Mouse (Mus musculus) left cerebral cortex, postnatal 10 days (tissue): ENCODE results near the gene Wdr1. TPM values are rescaled to one million over a fixed set of nuclear protein-coding genes. Genes with fewer than 3 reads are reported as not detected.
A peak's percentile ranks its signal among the peaks of the same experiment; 100 is the strongest.
"Not testable (repeated sequence)": the region's sequence is repeated elsewhere in the genome, so short reads cannot be mapped to it uniquely, and the experiment has no call there.

Source experiments
- DNase-seq, 2 experiments: peaks; one replicate each; pipeline ENCODE4 v3.0.0; 2021 to 2022; ENCODE audit warnings: low spot score in 2 of 2, mixed read lengths in 1 of 2; ENCODE audit errors: extremely low spot score in 1 of 2
- intact Hi-C: fragments of 180-260 bp; cut with DNase I; formaldehyde crosslinking; loops from one replicate; pipeline ENCODE4 v1.15.1; 2025
- total RNA-seq, 2 experiments: library from RNA; stranded (reverse); gene quantifications; 2 replicates each; pipeline ENCODE4 v1.2.3; 2021

Wdr1 gene
- 100 to 1,000 TPM; 215 to 224 TPM for total RNA-seq

GRCm38 (mm10) chr5:38563121-38563520, at the start of gene Wdr1:
TSS of gene Wdr1 (minus strand) at chr5:38563221.
- intact Hi-C loops: no loop called here

GRCm38 (mm10) chr5:38611118-38611517, 48.1 kb upstream of the Wdr1 start:
- no peak for DNase-seq
- intact Hi-C loops: no loop called here

More at GRCm38 (mm10) chr5:38563121-38563520, at the start of gene Wdr1:
- DNase-seq: no peak

- DNase-seq, intact Hi-C loops: not testable (repeated sequence)
Observed at GRCm38 (mm10) chr5:38608219-38608618, 45.2 kb upstream of the Wdr1 start.

- DNase-seq: no peak
- intact Hi-C loops: no loop called here
Observed at GRCm38 (mm10) chr5:38598647-38599304, 35.8 kb upstream of the Wdr1 start.

- DNase-seq: no peak
- intact Hi-C loops: no loop called here
Observed at GRCm38 (mm10) chr5:38588924-38589323, 25.9 kb upstream of the Wdr1 start.

- intact Hi-C loops: no loop called here
- no peak for DNase-seq
Observed at GRCm38 (mm10) chr5:38585450-38585849, 22.4 kb upstream of the Wdr1 start.

- peak in 1 of 2 experiments; percentile 34 for DNase-seq
- intact Hi-C loops: no loop called here
Observed at GRCm38 (mm10) chr5:38583026-38583425, 20.0 kb upstream of the Wdr1 start.

GRCm38 (mm10) chr5:38580703-38581102, 17.7 kb upstream of the Wdr1 start:
- intact Hi-C loops: loop anchor here (2.0 kb wide), 1 partner anchor 40 kb away; no protein-coding TSS in a partner anchor
- peak; percentile 27 to 41 for DNase-seq

GRCm38 (mm10) chr5:38570876-38571275, 7.9 kb upstream of the Wdr1 start:
- no peak for DNase-seq
- intact Hi-C loops: no loop called here

GRCm38 (mm10) chr5:38568652-38569051, 5.6 kb upstream of the Wdr1 start:
- DNase-seq: no peak
- intact Hi-C loops: no loop called here

GRCm38 (mm10) chr5:38564831-38565230, 1.8 kb upstream of the Wdr1 start:
- intact Hi-C loops: no loop called here
- no peak for DNase-seq

- DNase-seq: peak; percentile 95 to 99
- intact Hi-C loops: no loop called here
Observed at GRCm38 (mm10) chr5:38561426-38562024, 1.5 kb downstream of the Wdr1 start.

GRCm38 (mm10) chr5:38560586-38561425, 2.2 kb downstream of the Wdr1 start:
- intact Hi-C loops: no loop called here
- DNase-seq: peak in 1 of 2 experiments; percentile 57

- no peak for DNase-seq
- intact Hi-C loops: no loop called here
Observed at GRCm38 (mm10) chr5:38558831-38559230, 4.2 kb downstream of the Wdr1 start.

GRCm38 (mm10) chr5:38557811-38558210, 5.2 kb downstream of the Wdr1 start:
- intact Hi-C loops: no loop called here
- DNase-seq: no peak

GRCm38 (mm10) chr5:38556406-38556805, 6.6 kb downstream of the Wdr1 start:
- DNase-seq: no peak
- intact Hi-C loops: no loop called here

- peak in 1 of 2 experiments; percentile 70 for DNase-seq
- intact Hi-C loops: no loop called here
Observed at GRCm38 (mm10) chr5:38553953-38554352, 9.1 kb downstream of the Wdr1 start.

- intact Hi-C loops: no loop called here
- no peak for DNase-seq
Observed at GRCm38 (mm10) chr5:38553491-38553890, 9.5 kb downstream of the Wdr1 start.

GRCm38 (mm10) chr5:38552615-38553014, 10.4 kb downstream of the Wdr1 start:
- no peak for DNase-seq
- intact Hi-C loops: no loop called here
